Mouse (Mus musculus) liver, postnatal 0 days (tissue): ENCODE data around the gene Arap1. TPM values are rescaled to one million over a fixed set of nuclear protein-coding genes. Genes with fewer than 3 reads are reported as not detected.

Experiments
- ATAC-seq: fragments of 200-750 bp; cut with Nextera tagmentation; 2 replicates; pipeline ENCODE4 v1.8.0; 2017; ENCODE audit warnings: mild to moderate bottlenecking, moderate library complexity
- DNase-seq: peaks from one replicate; pipeline ENCODE4 v3.0.0-alpha.2; 2016
- H3K27ac ChIP-seq: fragments of 300-500 bp; sonication (generic); 2 replicates; pipeline ENCODE4 v1.5.1; 2014; ENCODE audit warnings: antibody characterized with exemption, moderate library complexity, mild to moderate bottlenecking, low read depth
- H3K27me3 ChIP-seq: fragments of 300-500 bp; sonication (generic); 2 replicates; pipeline ENCODE4 v1.6.1; 2014; ENCODE audit warnings: low read length, control low read depth, mixed read lengths; ENCODE audit not compliant: insufficient read depth
- H3K36me3 ChIP-seq: fragments of 300-500 bp; sonication (generic); replicated peaks from 2 replicates; pipeline ENCODE4 v1.6.1; 2014; ENCODE audit warnings: mild to moderate bottlenecking, control low read depth, low read length, moderate library complexity, mixed read lengths; ENCODE audit not compliant: insufficient read depth
- H3K4me1 ChIP-seq: fragments of 300-500 bp; sonication (generic); 2 replicates; pipeline ENCODE4 v1.6.1; 2014; ENCODE audit warnings: antibody characterized with exemption, mild to moderate bottlenecking, control low read depth; ENCODE audit not compliant: insufficient read depth
- H3K4me2 ChIP-seq: fragments of 300-500 bp; sonication (generic); 2 replicates; pipeline ENCODE4 v1.6.1; 2014; ENCODE audit warnings: low read depth, mild to moderate bottlenecking, low read length, moderate library complexity, mixed read lengths
- H3K4me3 ChIP-seq: fragments of 300-500 bp; sonication (generic); 2 replicates; pipeline ENCODE4 v1.5.1; 2014; ENCODE audit warnings: low read depth, low read length
- H3K9ac ChIP-seq: fragments of 300-500 bp; sonication (generic); replicated peaks from 2 replicates; pipeline ENCODE4 v1.6.1; 2014; ENCODE audit warnings: mild to moderate bottlenecking, moderate library complexity
- H3K9me3 ChIP-seq: fragments of 300-500 bp; sonication (generic); 2 replicates; pipeline ENCODE4 v1.6.1; 2016; ENCODE audit warnings: mild to moderate bottlenecking, control low read depth, low read length, mixed read lengths
- CTCF ChIP-seq: sonication (generic); IDR thresholded peaks from 2 replicates; pipeline ENCODE4 v1.5.1; 2016; ENCODE audit warnings: antibody characterized with exemption, low read depth
- EP300 ChIP-seq: IDR thresholded peaks from 2 replicates; pipeline ENCODE4 v1.6.1; 2016; ENCODE audit warnings: antibody characterized with exemption, low read depth, mild to moderate bottlenecking
- WGBS: fragments of 180-500 bp; shearing (Covaris S2); extraction: QIAGEN DNeasy Blood & Tissue Kit; methylation state at CpG from one replicate; pipeline ENCODE4 v1.1.7; 2014; ENCODE audit not compliant: insufficient replicate concordance; 5-methylcytosine and 5-hydroxymethylcytosine counted together
- polyA plus RNA-seq: library from polyadenylated mRNA; unstranded; fragments of >200 nt; fragmentation: Nextera tagmentation; extraction: Ambion mirVana; gene quantifications from 2 replicates; pipeline ENCODE4 v1.2.1, GENCODE M21; 2015

The Arap1 gene
- polyA plus RNA-seq, 1 experiment from 2014 or later: 18.1 TPM

DNA sequence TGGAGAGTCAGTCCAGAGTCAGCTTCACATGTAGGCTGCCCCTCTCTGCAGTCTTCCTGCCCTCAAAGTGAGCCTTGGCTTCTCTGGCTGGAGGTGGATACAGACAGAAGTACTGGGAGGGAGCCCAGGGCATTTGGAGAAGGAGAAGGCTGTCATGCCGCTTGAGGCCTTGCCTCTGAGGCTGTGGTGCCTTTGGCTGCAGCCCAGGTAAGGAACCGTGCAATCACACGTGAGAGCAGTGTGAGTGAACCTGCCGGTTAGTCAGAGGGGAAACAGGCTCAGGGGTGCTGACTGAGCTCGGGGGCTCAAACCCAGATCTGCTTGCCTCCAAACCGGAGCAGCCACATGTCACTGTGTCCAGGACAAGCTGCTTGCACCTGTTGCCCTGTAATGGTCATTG, 33.6 kb downstream of the Arap1 start:
- no peak for TF ChIP-seq EP300
- TF ChIP-seq CTCF: no peak
- H3K36me3 ChIP-seq: peaks cover 12% of the 10 kb centered on the region; the same call in 1 of the 2 replicates
- ATAC-seq (no peak), DNase-seq (no peak)
- no peak overlapping the region for H3K9ac ChIP-seq
- H3K4me3 ChIP-seq: no peak overlapping the region
- H3K27ac ChIP-seq: no peak overlapping the region
- no peaks in the 10 kb centered on the region for H3K9me3 ChIP-seq
- 76% methylated on average over 6 of the region's 6 CpGs for WGBS
- H3K4me2 ChIP-seq: no peak overlapping the region
- H3K4me1 ChIP-seq: peaks cover 52% of the 10 kb centered on the region
- no peaks in the 10 kb centered on the region for H3K27me3 ChIP-seq

DNA sequence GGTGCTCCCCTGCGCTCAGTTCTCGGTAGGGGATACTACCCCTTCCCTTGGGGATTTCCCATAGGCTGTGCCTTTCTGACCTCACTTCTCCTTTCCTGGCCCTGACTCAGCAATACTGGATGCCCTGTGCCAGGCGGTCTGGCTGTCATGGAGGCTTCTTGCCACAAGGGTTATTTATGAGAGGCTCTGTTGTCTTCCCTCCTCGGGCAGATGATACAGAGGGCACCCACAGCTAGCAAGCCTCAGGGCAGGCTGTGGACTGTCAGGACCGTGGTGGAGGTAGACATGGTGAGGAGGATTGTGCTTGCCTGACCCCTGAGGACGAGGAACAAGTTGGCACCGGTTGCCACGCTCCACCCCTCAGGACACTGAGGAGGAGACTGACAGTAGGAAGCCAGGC, 34.5 kb downstream of the Arap1 start:
- DNase-seq (peak; percentile 59), ATAC-seq (peak; percentile 11)
- Histone ChIP-seq H3K4me1 (peaks cover 46% of the 10 kb centered on the region), H3K36me3 (peaks cover 18% of the 10 kb centered on the region; the same call in 1 of the 2 replicates), H3K27me3 (no peaks in the 10 kb centered on the region), H3K4me2 (no peak overlapping the region), H3K4me3 (no peak overlapping the region), H3K9ac (no peak overlapping the region), H3K27ac (peak overlapping the region; percentile 18; the same call in 1 of the 2 replicates), H3K9me3 (no peaks in the 10 kb centered on the region)
- TF ChIP-seq EP300 (no peak), CTCF (peak; percentile 36)
- WGBS: 49% methylated on average over 8 of the region's 8 CpGs

DNA sequence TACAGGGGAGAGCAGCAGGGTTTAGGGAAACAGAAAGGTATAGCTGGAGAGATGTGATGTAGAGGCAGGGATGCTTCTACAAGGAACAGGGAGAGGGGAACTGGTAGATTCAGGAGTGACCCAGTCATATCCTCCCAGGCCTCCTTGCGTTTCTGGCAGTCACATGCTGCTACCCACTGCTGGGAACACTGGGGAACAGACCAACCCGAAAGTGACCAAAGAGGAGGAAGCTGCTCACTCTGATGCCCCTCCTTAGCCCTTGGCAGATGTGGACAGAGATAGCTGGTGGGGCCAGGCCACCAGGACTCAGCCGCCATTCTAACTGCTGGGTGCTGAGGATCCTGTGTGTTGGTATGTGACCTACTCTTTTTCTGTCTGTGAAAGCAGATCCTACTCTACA, 35.9 kb downstream of the Arap1 start:
- ATAC-seq (no peak), DNase-seq (no peak)
- H3K4me2 ChIP-seq: 0 out of 2 replicates have a peak overlapping the region, but pooled peaks have one; percentile 2
- no peak overlapping the region for H3K9ac ChIP-seq
- H3K36me3 ChIP-seq: peaks cover 31% of the 10 kb centered on the region
- peaks cover 33% of the 10 kb centered on the region for H3K4me1 ChIP-seq
- TF ChIP-seq EP300 (no peak), CTCF (no peak)
- H3K27ac ChIP-seq: peak overlapping the region; percentile 57; the same call in 1 of the 2 replicates
- H3K27me3 ChIP-seq: no peaks in the 10 kb centered on the region
- no peaks in the 10 kb centered on the region for H3K9me3 ChIP-seq
- WGBS: 40% methylated on average over 3 of the region's 3 CpGs
- H3K4me3 ChIP-seq: no peak overlapping the region

DNA sequence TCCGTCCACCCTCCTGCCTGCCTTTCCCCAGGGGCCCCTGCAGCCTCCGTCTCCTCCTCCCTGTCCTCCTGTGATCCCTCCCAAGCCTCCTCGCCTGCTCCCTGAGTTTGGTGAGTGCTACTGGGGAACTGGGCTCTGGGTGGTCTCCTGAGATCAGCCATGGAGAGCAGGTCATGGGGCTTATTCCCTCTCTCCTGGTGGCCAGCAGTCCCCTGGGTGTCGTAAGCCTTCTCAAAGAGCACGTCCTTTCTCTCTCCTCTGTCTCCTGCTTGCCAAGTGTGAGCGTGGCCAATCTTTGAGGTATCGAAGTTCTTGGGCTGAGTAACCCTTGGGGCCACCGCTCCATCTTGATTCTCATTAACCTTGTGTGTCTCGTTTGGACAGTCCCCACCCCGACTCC, 37.1 kb downstream of the Arap1 start:
- Histone ChIP-seq H3K4me1 (peaks cover 22% of the 10 kb centered on the region), H3K9me3 (no peaks in the 10 kb centered on the region), H3K9ac (peak overlapping the region; percentile 26; the same call in 1 of the 2 replicates), H3K27ac (peak overlapping the region; percentile 57; the same call in 1 of the 2 replicates), H3K36me3 (peaks cover 43% of the 10 kb centered on the region), H3K4me3 (no peak overlapping the region), H3K4me2 (peak overlapping the region; percentile 42; the same call in 1 of the 2 replicates), H3K27me3 (no peaks in the 10 kb centered on the region)
- ATAC-seq (no peak), DNase-seq (no peak)
- TF ChIP-seq EP300: no peak
- no peak for TF ChIP-seq CTCF
- 62% methylated on average over 10 of the region's 10 CpGs for WGBS

DNA sequence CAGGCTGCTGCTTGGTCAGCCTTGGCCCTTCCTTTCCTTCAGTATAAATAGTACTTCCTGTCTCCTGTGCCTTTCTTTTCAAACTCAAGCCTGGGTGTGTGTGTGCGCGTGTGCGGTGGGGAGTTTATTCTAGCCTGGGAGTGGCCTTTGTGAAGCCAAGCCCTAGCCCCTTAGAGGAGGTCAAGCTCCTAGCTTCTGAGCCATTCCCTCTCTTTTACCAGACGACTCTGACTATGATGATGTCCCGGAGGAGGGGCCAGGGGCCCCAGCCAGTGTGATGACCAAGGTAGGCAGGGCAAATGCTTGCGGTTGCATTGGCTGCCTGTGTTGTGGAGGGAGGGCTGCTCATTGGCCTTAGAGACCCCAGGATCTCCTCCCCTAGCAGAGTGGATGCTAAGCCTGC, 37.5 kb downstream of the Arap1 start:
- peak; percentile 33; the same call in 1 of the 2 replicates for ATAC-seq
- 43% methylated on average over 6 of the region's 6 CpGs for WGBS
- H3K9ac ChIP-seq: no peak overlapping the region
- H3K36me3 ChIP-seq: peaks cover 47% of the 10 kb centered on the region
- peak overlapping the region; percentile 42; the same call in 1 of the 2 replicates for H3K4me2 ChIP-seq
- DNase-seq: no peak
- peak overlapping the region; percentile 57; the same call in 1 of the 2 replicates for H3K27ac ChIP-seq
- H3K27me3 ChIP-seq: no peaks in the 10 kb centered on the region
- H3K4me3 ChIP-seq: no peak overlapping the region
- no peak for TF ChIP-seq CTCF
- TF ChIP-seq EP300: no peak
- H3K4me1 ChIP-seq: peaks cover 20% of the 10 kb centered on the region
- no peaks in the 10 kb centered on the region for H3K9me3 ChIP-seq

DNA sequence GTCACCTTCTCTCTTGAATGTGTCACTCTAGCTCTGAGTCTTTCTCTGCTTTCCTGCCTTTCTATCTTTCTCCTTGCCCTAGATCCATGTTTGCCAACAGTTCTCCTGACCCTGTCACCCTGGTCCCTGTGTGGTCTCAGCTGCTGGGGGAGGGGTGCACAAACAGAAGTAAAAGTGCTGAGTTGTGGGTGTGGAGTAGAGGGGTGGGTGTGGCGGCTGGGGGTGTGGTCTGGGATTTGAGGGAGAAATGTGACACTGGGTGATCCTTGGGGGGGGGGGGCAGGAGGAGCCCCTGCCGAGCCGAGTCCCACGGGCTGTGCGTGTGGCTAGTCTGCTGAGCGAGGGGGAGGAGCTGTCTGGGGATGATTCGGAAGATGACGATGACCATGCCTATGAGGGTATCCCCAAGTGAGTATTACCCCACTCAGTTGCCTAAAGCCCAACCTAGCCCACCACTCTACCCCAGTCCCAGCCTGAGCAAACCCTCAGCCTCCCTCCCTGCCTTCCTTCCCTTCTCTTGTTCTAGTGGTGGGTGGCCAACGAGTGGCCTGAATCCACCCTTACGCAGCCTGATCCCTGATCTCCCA, 38.1 kb downstream of the Arap1 start:
- WGBS: 61% methylated on average over 7 of the region's 10 CpGs
- TF ChIP-seq EP300: no peak
- no peak for TF ChIP-seq CTCF
- DNase-seq: no peak
- no peak for ATAC-seq
- Histone ChIP-seq H3K36me3 (peaks cover 50% of the 10 kb centered on the region), H3K4me1 (peaks cover 20% of the 10 kb centered on the region), H3K9me3 (no peaks in the 10 kb centered on the region), H3K4me2 (peak overlapping the region; percentile 42; the same call in 1 of the 2 replicates), H3K4me3 (no peak overlapping the region), H3K27ac (peak overlapping the region; percentile 39; the same call in 1 of the 2 replicates), H3K27me3 (no peaks in the 10 kb centered on the region), H3K9ac (no peak overlapping the region)
